Mouse (Mus musculus) c-Kit-positive CD71-positive TER-119-positive erythroid progenitor cells, embryonic 14.5 days (primary cell): ENCODE measurements around the gene Arl10.
"Not testable (repeated sequence)": the region's sequence is repeated elsewhere in the genome, so short reads cannot be mapped to it uniquely, and the experiment has no call there.

Source experiments
- DNase-seq: peaks from one replicate; pipeline ENCODE4 v3.0.0-alpha.2; 2013; ENCODE audit warnings: low spot score

The Arl10 gene

GRCm38 (mm10) chr13:54582126-54582525 lies 7.3 kb downstream of the Arl10 start:
- DNase-seq: no peak

- no peak for DNase-seq
Measured at GRCm38 (mm10) chr13:54582860-54583259, 8.0 kb downstream of the Arl10 start.

- no peak for DNase-seq
Measured at GRCm38 (mm10) chr13:54585831-54586230, 11.0 kb downstream of the Arl10 start.

GRCm38 (mm10) chr13:54589414-54589995 lies 14.7 kb downstream of the Arl10 start:
- DNase-seq: no peak

GRCm38 (mm10) chr13:54589996-54590951 lies 15.5 kb downstream of the Arl10 start, which contains the start of the genes Nop16 and Higd2a:
TSS of gene Nop16 (minus strand) at chr13:54590090.
TSS of gene Higd2a (plus strand) at chr13:54590207.
- DNase-seq: peak; percentile 99

- no peak for DNase-seq
Measured at GRCm38 (mm10) chr13:54591776-54592356, 17.1 kb downstream of the Arl10 start.

- no peak for DNase-seq
Measured at GRCm38 (mm10) chr13:54593617-54594016, 18.8 kb downstream of the Arl10 start.

GRCm38 (mm10) chr13:54596107-54596690 lies 21.4 kb downstream of the Arl10 start:
- no peak for DNase-seq

- no peak for DNase-seq
Measured at GRCm38 (mm10) chr13:54596870-54597269, 22.1 kb downstream of the Arl10 start.

GRCm38 (mm10) chr13:54598622-54599143 lies 23.9 kb downstream of the Arl10 start:
- no peak for DNase-seq

- DNase-seq: no peak
Measured at GRCm38 (mm10) chr13:54602639-54603111, 27.9 kb downstream of the Arl10 start.

- no peak for DNase-seq
Measured at GRCm38 (mm10) chr13:54603501-54603900, 28.7 kb downstream of the Arl10 start.

GRCm38 (mm10) chr13:54604221-54604620 lies 29.4 kb downstream of the Arl10 start:
- no peak for DNase-seq

- no peak for DNase-seq
Measured at GRCm38 (mm10) chr13:54605426-54605825, 30.6 kb downstream of the Arl10 start.

- peak; percentile 34 for DNase-seq
Measured at GRCm38 (mm10) chr13:54607204-54607603, 32.4 kb downstream of the Arl10 start.

- peak; percentile 57 for DNase-seq
Measured at GRCm38 (mm10) chr13:54608002-54608401, 33.2 kb downstream of the Arl10 start.

- DNase-seq: no peak
Measured at GRCm38 (mm10) chr13:54608666-54609065, 33.9 kb downstream of the Arl10 start.

- DNase-seq: no peak
Measured at GRCm38 (mm10) chr13:54609301-54609700, 34.5 kb downstream of the Arl10 start.

GRCm38 (mm10) chr13:54610613-54610971 lies 35.8 kb downstream of the Arl10 start:
- DNase-seq: peak; percentile 26

GRCm38 (mm10) chr13:54610972-54611754 lies 36.3 kb downstream of the Arl10 start, which contains the start of gene Cltb:
TSS of gene Cltb (minus strand) at chr13:54611344.
- peak; percentile 68 for DNase-seq

- not testable (repeated sequence) for DNase-seq
Measured at GRCm38 (mm10) chr13:54613141-54613540, 38.3 kb downstream of the Arl10 start.
